Mouse (Mus musculus) adrenal gland (tissue): ENCODE data around the gene Focad.

ENCODE experiments used
- intact Hi-C: fragments of 180-260 bp; cut with DNase I; formaldehyde crosslinking; loops from one replicate; pipeline ENCODE4 v1.15.1; 2025

Focad gene

GRCm38 (mm10) chr4:88209351-88209814 is 115.0 kb downstream of the Focad start:
- intact Hi-C loops: no loop called here

- intact Hi-C loops: no loop called here
Observed at GRCm38 (mm10) chr4:88210602-88211001, 116.2 kb downstream of the Focad start.

GRCm38 (mm10) chr4:88211200-88211885 is 116.9 kb downstream of the Focad start:
- intact Hi-C loops: no loop called here

- intact Hi-C loops: no loop called here
Observed at GRCm38 (mm10) chr4:88213895-88214294, 119.5 kb downstream of the Focad start.

- intact Hi-C loops: no loop called here
Observed at GRCm38 (mm10) chr4:88218286-88218685, 123.9 kb downstream of the Focad start.

- intact Hi-C loops: no loop called here
Observed at GRCm38 (mm10) chr4:88218797-88219196, 124.4 kb downstream of the Focad start.

GRCm38 (mm10) chr4:88231375-88231774 is 136.9 kb downstream of the Focad start:
- intact Hi-C loops: no loop called here

- intact Hi-C loops: no loop called here
Observed at GRCm38 (mm10) chr4:88235941-88236340, 141.5 kb downstream of the Focad start.

- intact Hi-C loops: no loop called here
Observed at GRCm38 (mm10) chr4:88236926-88237756, 142.7 kb downstream of the Focad start.

GRCm38 (mm10) chr4:88238351-88238750 is 143.9 kb downstream of the Focad start:
- intact Hi-C loops: no loop called here

- intact Hi-C loops: no loop called here
Observed at GRCm38 (mm10) chr4:88243834-88244233, 149.4 kb downstream of the Focad start.

- intact Hi-C loops: no loop called here
Observed at GRCm38 (mm10) chr4:88245494-88245893, 151.1 kb downstream of the Focad start.

- intact Hi-C loops: no loop called here
Observed at GRCm38 (mm10) chr4:88261349-88261748, 166.9 kb downstream of the Focad start.

- intact Hi-C loops: no loop called here
Observed at GRCm38 (mm10) chr4:88264536-88264935, 170.1 kb downstream of the Focad start.

GRCm38 (mm10) chr4:88270408-88271067 is 176.1 kb downstream of the Focad start:
- intact Hi-C loops: no loop called here

GRCm38 (mm10) chr4:88275571-88276041 is 181.2 kb downstream of the Focad start:
- intact Hi-C loops: no loop called here

GRCm38 (mm10) chr4:88276058-88276734 is 181.8 kb downstream of the Focad start:
- intact Hi-C loops: no loop called here

GRCm38 (mm10) chr4:88278524-88278923 is 184.1 kb downstream of the Focad start:
- intact Hi-C loops: no loop called here

GRCm38 (mm10) chr4:88280536-88280935 is 186.1 kb downstream of the Focad start:
- intact Hi-C loops: no loop called here

- intact Hi-C loops: no loop called here
Observed at GRCm38 (mm10) chr4:88295537-88295936, 201.1 kb downstream of the Focad start.

- intact Hi-C loops: no loop called here
Observed at GRCm38 (mm10) chr4:88299551-88299950, 205.1 kb downstream of the Focad start.
